Mouse (Mus musculus) large intestine, adult 2 months (tissue): Measurements from ENCODE around the gene 1810062G17Rik. TPM values are rescaled to one million over a fixed set of nuclear protein-coding genes. Genes with fewer than 3 reads are reported as not detected.

Source experiments
- DNase-seq: peaks from one replicate; pipeline ENCODE4 v3.0.0-alpha.2; 2012; ENCODE audit warnings: low read depth, low spot score
- WGBS: fragments of 180-500 bp; shearing (Covaris S2); methylation state at CpG from one replicate; pipeline ENCODE4 v1.1.7; 2018; 5-methylcytosine and 5-hydroxymethylcytosine counted together
- polyA plus RNA-seq: library from polyadenylated mRNA; depleted of rRNA; stranded (reverse); fragments of >200 nt; gene quantifications from 2 replicates; pipeline ENCODE4 v1.2.3, GENCODE M21; 2012

1810062G17Rik gene
- polyA plus RNA-seq, 1 experiment, result 0.73 TPM

GRCm38 (mm10) chr3:36474938-36475483 is 726 bp upstream of the 1810062G17Rik start:
- DNase-seq, result no peak
- WGBS, result under 1% methylated on average over 24 of the region's 24 CpGs

GRCm38 (mm10) chr3:36476261-36477155 is 771 bp downstream of the 1810062G17Rik start:
- 31% methylated on average over 20 of the region's 20 CpGs for WGBS
- DNase-seq, result no peak

- WGBS, result 93% methylated on average over 8 of the region's 8 CpGs
- no peak for DNase-seq
These were observed 3.0 kb downstream of the 1810062G17Rik start for GRCm38 (mm10) chr3:36478776-36479175.

GRCm38 (mm10) chr3:36480486-36480885 is 4.7 kb downstream of the 1810062G17Rik start:
- no peak for DNase-seq
- WGBS, result 82% methylated on average over 2 of the region's 2 CpGs

- 23% methylated on average over 11 of the region's 11 CpGs for WGBS
- DNase-seq, result no peak
These were observed 6.0 kb downstream of the 1810062G17Rik start for GRCm38 (mm10) chr3:36481776-36482193.

- no peak for DNase-seq
- WGBS, result 37% methylated on average over 9 of the region's 9 CpGs
These were observed 7.2 kb downstream of the 1810062G17Rik start for GRCm38 (mm10) chr3:36482940-36483339.

- 39% methylated on average over 4 of the region's 4 CpGs for WGBS
- no peak for DNase-seq
These were observed 8.6 kb downstream of the 1810062G17Rik start for GRCm38 (mm10) chr3:36484292-36484691.

GRCm38 (mm10) chr3:36486176-36486575 is 10.4 kb downstream of the 1810062G17Rik start:
- WGBS, result 60% methylated on average over 6 of the region's 6 CpGs
- no peak for DNase-seq

GRCm38 (mm10) chr3:36486881-36487280 is 11.1 kb downstream of the 1810062G17Rik start:
- WGBS, result 84% methylated on average over 6 of the region's 6 CpGs

GRCm38 (mm10) chr3:36488367-36488766 is 12.6 kb downstream of the 1810062G17Rik start:
- WGBS, result 68% methylated on average over 1 of the region's 1 CpGs
- DNase-seq, result no peak

More at GRCm38 (mm10) chr3:36486881-36487280, 11.1 kb downstream of the 1810062G17Rik start:
- DNase-seq, result no peak

GRCm38 (mm10) chr3:36488899-36489589 is 13.3 kb downstream of the 1810062G17Rik start:
- DNase-seq, result no peak
- WGBS, result 73% methylated on average over 6 of the region's 6 CpGs

GRCm38 (mm10) chr3:36489590-36489910 is 13.8 kb downstream of the 1810062G17Rik start:
- DNase-seq, result no peak
- 93% methylated on average over 1 of the region's 1 CpGs for WGBS

- no peak for DNase-seq
- 93% methylated on average over 5 of the region's 5 CpGs for WGBS
These were observed 15.8 kb downstream of the 1810062G17Rik start for GRCm38 (mm10) chr3:36491535-36491934.

GRCm38 (mm10) chr3:36492716-36493391 is 17.1 kb downstream of the 1810062G17Rik start:
- no peak for DNase-seq
- WGBS, result 82% methylated on average over 9 of the region's 9 CpGs

GRCm38 (mm10) chr3:36493641-36494283 is 18.0 kb downstream of the 1810062G17Rik start:
- 46% methylated on average over 6 of the region's 6 CpGs for WGBS
- no peak for DNase-seq

GRCm38 (mm10) chr3:36494613-36495012 is 18.9 kb downstream of the 1810062G17Rik start:
- 66% methylated on average over 2 of the region's 2 CpGs for WGBS

GRCm38 (mm10) chr3:36495436-36495835 is 19.7 kb downstream of the 1810062G17Rik start:
- 4% methylated on average over 6 of the region's 6 CpGs for WGBS
- peak; percentile 57 for DNase-seq

More at GRCm38 (mm10) chr3:36494613-36495012, 18.9 kb downstream of the 1810062G17Rik start:
- no peak for DNase-seq

- 82% methylated on average over 9 of the region's 9 CpGs for WGBS
- DNase-seq, result no peak
These were observed 20.5 kb downstream of the 1810062G17Rik start for GRCm38 (mm10) chr3:36496273-36496672.

- WGBS, result 13% methylated on average over 14 of the region's 14 CpGs
- no peak for DNase-seq
These were observed 21.0 kb downstream of the 1810062G17Rik start for GRCm38 (mm10) chr3:36496746-36497145.
